Mouse (Mus musculus) left cerebral cortex, postnatal 10 days (tissue): Measurements from ENCODE around the gene Cdc34. TPM values are rescaled to one million over a fixed set of nuclear protein-coding genes. Genes with fewer than 3 reads are reported as not detected.
"Not testable (repeated sequence)": the region's sequence is repeated elsewhere in the genome, so short reads cannot be mapped to it uniquely, and the experiment has no call there.

Experiments
- DNase-seq, 2 experiments: peaks; one replicate each; pipeline ENCODE4 v3.0.0; 2021 to 2022; ENCODE audit warnings: low spot score in 2 of 2, mixed read lengths in 1 of 2; ENCODE audit errors: extremely low spot score in 1 of 2
- intact Hi-C: fragments of 180-260 bp; cut with DNase I; formaldehyde crosslinking; loops from one replicate; pipeline ENCODE4 v1.15.1; 2025
- total RNA-seq, 2 experiments: library from RNA; stranded (reverse); gene quantifications; 2 replicates each; pipeline ENCODE4 v1.2.3; 2021

The Cdc34 gene
- total RNA-seq, 2 experiments from 2014 or later = 64.9 to 66.8 TPM

- intact Hi-C loops = no loop called here
- DNase-seq = no peak
Observed at GRCm38 (mm10) chr10:79688720-79689119, 6.7 kb downstream of the Cdc34 start, which contains the start of gene Gzmm. Gene Gzmm, plus strand, starts transcription at chr10:79689020.

- intact Hi-C loops = no loop called here
Observed at GRCm38 (mm10) chr10:79689178-79689577, 7.2 kb downstream of the Cdc34 start.

DNA sequence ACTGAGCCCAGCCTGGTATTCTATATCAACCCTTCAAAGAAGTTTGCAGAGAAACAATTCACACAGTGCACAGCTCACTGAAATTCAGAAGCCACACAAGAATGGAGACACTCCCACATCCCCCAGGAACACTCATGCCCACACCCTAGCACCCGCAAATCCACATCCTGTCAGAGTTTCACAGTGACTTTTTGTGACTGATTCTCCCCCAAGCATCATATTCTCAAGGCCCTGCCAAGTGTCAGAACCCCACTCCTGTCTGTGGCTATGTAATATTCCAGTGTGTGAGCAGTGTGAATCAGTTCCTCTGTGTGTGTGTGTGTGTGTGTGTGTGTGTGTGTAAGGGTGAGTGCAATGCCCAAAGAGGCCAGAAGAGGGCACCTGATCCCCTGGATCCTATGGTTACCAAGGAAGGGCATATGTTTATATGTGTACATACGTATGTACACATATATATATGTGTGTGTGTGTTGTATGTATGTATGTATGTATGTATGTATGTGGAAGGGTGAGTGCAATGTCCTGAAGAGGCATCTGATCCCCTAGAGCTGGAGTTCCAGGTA, 10.1 kb downstream of the Cdc34 start:
- intact Hi-C loops = no loop called here
- DNase-seq = no peak

More at GRCm38 (mm10) chr10:79689178-79689577, 7.2 kb downstream of the Cdc34 start:
- peak in 1 of 2 experiments; percentile 34 for DNase-seq

DNA sequence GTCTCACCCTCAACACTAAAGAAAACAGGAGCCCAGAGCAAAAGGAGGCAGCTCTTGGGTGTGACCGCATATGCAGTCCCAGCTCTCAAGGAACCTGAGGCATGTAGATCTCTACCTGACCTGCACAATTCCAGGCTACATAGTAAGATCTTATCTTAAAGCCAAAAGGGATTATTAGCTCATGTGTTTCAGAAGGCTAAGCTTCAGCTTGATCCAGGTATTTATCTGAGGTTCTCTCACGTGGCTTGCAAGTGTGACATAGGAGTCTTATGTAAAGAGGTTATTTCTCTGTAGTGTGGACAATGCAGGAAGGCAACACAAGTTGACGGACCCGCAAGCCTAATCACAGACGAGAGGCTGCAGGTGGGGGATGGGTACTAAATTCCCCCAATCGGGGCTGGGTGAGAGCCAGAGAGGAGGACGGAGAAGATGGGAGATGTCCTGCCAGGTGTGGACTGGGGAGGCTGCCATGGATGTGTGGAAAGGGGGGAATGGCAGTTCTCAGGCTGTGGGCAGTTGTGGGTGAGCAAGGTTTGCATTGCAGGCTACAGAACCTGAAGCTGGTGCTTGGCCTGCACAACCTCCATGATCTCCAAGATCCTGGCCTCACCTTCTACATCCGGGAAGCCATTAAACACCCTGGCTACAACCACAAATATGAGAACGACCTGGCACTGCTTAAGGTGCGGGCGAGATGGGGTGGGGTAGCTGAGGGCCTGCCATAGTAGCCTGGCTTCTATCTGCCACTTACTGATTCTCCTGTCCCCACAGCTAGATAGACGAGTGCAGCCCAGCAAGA, 11.8 kb downstream of the Cdc34 start:
- DNase-seq = peak in 1 of 2 experiments; percentile 40
- intact Hi-C loops = no loop called here

DNA sequence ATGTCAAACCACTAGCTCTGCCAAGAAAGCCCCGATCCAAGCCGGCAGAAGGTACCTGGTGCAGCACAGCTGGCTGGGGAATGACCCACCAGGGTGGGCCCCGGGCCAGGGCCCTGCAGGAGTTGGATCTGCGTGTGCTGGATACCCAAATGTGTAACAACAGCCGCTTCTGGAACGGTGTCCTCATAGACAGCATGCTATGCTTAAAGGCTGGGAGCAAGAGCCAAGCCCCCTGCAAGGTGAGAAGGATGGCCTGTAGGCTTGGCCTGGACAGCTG, 12.3 kb downstream of the Cdc34 start:
- intact Hi-C loops = no loop called here
- DNase-seq = peak in 1 of 2 experiments; percentile 44

- DNase-seq = peak in 1 of 2 experiments; percentile 91
- intact Hi-C loops = no loop called here
Observed at GRCm38 (mm10) chr10:79695231-79696128, 13.5 kb downstream of the Cdc34 start.

DNA sequence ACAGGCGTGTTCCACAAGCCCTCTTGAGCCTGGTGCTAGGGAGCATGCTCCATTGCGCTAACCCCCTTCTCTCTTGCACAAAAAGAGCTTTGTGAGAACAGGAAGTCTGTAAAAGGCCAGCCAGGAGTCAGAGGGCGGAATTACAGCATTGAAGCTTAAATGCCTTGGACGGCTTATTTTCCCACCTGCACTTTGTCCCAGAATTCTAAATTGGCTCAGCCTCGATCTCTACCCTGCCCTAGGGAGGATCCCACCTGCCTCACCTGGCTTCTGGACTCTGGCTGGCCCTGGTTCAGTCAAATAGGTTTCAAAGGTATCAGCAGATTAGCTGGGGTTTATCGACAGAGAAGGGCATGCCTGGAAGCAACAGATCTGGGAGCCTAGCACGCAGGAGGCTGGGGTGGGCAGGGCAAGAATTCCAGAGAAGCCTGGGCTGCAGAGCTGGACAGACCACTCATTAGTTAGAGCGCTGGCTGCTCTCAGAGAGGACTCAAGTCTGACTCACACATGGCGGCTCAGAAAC, 14.2 kb downstream of the Cdc34 start:
- peak in 1 of 2 experiments; percentile 38 for DNase-seq
- intact Hi-C loops = no loop called here

DNA sequence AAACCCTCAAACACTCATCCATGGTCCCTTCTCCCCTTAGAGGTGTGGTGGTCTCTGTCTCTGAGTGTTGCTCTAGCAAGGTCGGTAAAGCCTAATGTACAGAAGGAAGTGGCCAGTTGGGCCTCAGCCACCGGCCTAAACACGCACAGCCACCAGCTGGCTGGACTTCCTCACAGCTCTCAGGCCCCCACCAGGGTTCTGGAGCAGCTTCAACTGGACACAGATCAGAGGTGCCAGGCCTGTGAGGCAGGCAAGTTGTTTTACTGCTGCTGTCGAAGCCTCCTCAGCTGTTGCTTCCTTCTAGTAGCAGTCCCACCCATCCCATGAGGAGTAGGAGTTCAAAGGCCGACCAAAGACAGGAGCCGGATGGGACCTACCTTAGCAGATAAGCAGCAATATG, 15.9 kb downstream of the Cdc34 start:
- intact Hi-C loops = no loop called here
- DNase-seq = peak in 1 of 2 experiments; percentile 91

GRCm38 (mm10) chr10:79698459-79698858, 16.5 kb downstream of the Cdc34 start:
- DNase-seq = peak in 1 of 2 experiments; percentile 32
- intact Hi-C loops = no loop called here

- intact Hi-C loops = no loop called here
- DNase-seq = peak in 1 of 2 experiments; percentile 33
Observed at GRCm38 (mm10) chr10:79700676-79701075, 18.7 kb downstream of the Cdc34 start.

- peak in 1 of 2 experiments; percentile 85 for DNase-seq
- intact Hi-C loops = no loop called here
Observed at GRCm38 (mm10) chr10:79701443-79702129, 19.6 kb downstream of the Cdc34 start.

DNA sequence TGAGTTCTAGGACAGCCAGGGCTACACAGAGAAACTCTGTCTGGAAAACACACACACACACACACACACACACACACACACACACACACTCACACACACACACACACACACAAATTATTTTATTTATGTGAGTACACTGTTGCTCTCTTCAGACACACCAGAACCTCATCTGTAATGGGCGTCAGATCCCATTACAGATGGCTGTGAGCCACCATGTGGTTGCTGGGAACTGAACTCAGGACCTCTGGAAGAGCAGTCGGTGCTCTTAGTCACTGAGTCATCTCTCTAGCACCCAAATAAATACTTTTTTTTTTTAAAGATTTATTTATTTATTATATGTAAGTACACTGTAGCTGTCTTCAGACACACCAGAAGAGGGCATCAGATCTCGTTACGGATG, 21.0 kb downstream of the Cdc34 start:
- DNase-seq, intact Hi-C loops: not testable (repeated sequence)

DNA sequence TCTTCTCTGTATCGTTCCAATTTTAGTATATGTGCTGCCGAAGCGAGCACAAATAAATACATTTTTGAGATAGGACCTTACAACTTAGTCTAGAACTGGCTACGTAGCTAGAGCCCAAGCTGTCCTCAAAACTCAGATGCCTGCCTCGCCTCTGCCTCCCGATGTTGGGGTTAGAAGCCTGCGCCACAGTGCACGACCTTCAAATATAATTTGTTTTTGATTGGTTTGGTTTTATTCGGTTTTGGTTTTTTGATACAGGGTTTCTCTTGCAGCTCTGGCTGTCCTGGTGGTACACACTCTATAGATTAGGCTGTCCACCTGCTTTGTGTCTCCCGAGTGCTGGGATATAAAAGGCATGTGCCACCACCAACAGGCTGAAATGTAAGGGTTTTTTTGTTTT, 21.5 kb downstream of the Cdc34 start:
- intact Hi-C loops = no loop called here
- DNase-seq = no peak

- intact Hi-C loops = no loop called here
Observed at GRCm38 (mm10) chr10:79704065-79704969, 22.3 kb downstream of the Cdc34 start, which contains the start of gene Bsg. Gene Bsg, plus strand, starts transcription at chr10:79704491.

GRCm38 (mm10) chr10:79704970-79705360, 23.0 kb downstream of the Cdc34 start:
- intact Hi-C loops = no loop called here
- DNase-seq = peak in 1 of 2 experiments; percentile 32

More at GRCm38 (mm10) chr10:79704065-79704969, 22.3 kb downstream of the Cdc34 start, which contains the start of gene Bsg:
- peak; percentile 98 to 100 for DNase-seq

DNA sequence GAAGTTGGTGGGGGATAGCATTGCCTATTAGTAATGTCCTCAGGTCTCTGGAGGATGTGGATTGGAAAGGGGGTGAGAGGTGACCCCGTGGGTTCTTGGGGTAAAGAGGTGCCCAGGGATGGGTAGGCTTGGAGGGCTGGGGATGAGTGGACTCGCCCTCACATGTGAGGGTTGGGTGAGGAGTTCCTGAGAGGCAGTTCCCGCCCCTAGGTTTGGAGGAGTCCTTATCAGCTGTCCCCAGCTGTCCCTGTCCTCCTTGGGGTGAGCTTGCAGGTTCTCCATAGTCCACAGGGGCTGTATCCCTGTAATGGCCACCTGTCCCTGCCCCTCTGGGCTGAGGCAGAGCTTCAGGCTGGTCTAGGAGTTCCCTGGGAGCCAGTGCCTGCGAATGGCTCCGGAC, 24.0 kb downstream of the Cdc34 start:
- peak in 1 of 2 experiments; percentile 18 for DNase-seq
- intact Hi-C loops = no loop called here

GRCm38 (mm10) chr10:79706406-79707094, 24.6 kb downstream of the Cdc34 start:
- DNase-seq = peak in 1 of 2 experiments; percentile 50
- intact Hi-C loops = no loop called here
